Mouse (Mus musculus) G1E (cell line): ENCODE data around the gene Dlgap3.

Experiments used
- CTCF ChIP-seq: IDR thresholded peaks from 2 replicates; pipeline ENCODE4 v1.5.1; 2012; ENCODE audit warnings: low read depth, low read length, inconsistent platforms, mixed read lengths
- GATA1 ChIP-seq: IDR thresholded peaks from 2 replicates; pipeline ENCODE4 v1.6.1; 2012; ENCODE audit warnings: borderline replicate concordance, low read length, inconsistent platforms, mixed read lengths

GRCm38 (mm10) chr4:127258186-127258897 lies 89.3 kb downstream of the Dlgap3 start:
- TF ChIP-seq CTCF (no peak), GATA1 (no peak)
